Mouse (Mus musculus): ENCODE data around the gene Fndc3a.

Fndc3a gene

DNA sequence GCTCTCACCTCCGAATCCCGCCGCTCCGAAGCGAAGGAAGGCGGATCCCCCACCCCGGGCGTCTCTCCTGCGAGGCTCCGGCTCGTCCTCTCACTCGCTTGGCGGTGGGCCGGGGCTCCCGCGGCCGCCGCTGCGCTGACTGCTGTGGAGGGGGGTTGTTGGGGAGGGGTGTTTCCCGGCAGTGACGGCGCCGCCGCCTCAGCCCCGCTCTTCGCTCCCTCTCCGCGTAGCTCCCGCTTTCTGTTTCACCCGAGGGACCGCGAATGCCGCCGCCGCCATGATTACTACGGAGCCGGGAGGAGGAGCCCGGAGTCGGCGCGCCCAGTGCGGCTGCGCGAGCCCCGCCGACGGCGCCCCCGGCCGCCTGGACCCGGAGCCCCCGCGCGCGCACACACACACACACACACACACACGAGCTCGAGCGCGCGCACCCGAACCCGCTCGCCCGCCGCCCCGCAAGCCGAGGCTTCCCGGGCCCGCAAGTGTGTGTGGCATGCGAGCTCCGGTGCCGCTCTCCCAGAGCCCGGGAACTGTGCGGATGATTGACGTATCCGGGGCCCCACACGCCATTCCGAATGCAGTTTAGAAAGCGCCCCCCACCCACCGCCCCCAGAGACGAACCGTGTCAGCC, at the start of gene Fndc3a:
Gene Fndc3a, minus strand, starts transcription at position 294 of the 631 bp plus-strand sequence.
- DNase-seq (ENCODE audit: low spot score) = peak; percentile 73

DNA sequence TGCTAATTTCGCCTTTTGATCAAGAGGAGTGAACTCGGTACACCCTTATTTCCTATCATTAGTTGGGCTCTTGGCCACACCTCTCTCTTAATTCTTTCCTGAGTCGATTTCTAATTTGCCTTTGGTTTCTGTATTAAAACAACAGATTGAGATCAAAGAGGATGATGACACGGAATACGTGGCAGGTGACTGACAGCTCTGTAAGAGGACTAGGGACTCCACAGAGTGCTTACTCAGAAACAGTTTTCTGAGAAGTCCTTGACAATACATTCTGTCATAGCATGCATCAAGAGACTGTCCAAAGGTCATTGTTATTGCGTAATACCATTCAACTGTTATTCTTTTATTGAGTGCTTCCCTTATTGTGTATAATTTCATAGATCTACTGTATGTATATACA, 43.1 kb upstream of the Fndc3a start:
- no peak for DNase-seq (ENCODE audit: low spot score)

DNA sequence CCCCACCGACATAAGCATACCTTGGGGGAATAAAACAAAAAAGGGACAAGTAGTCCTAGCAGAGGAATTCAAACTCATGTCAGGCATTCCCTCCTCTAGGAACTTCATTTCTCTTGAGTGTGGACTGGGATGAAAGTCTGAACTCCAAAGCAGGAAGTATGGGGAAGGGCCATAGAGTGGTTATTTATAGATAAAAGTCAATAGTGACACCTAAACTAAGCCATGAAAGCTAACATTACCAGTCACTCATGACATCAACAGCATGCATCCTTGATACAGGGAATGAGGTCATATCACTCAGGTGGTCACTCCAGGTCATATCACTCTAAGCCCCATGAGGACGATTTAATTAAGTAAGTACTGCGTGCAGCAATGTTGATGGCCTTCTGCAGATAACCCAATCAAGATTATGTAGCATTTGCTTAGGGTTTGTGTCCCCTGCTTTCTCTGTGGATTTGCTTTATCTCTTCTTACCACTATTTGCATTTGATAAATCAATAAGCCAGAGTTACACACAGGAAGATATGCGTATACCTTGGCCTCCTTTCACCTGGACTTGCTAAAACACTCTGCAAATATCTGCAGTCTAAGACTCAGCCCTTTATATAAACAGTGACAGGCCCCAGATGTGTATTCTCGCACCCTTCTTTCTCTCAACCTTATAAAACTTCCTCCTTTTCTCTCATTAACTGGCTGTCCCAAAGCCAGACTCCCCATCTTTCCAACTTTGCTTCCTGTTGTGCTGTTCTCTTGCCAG, 40.8 kb upstream of the Fndc3a start:
- DNase-seq (ENCODE audit: low spot score) = no peak

DNA sequence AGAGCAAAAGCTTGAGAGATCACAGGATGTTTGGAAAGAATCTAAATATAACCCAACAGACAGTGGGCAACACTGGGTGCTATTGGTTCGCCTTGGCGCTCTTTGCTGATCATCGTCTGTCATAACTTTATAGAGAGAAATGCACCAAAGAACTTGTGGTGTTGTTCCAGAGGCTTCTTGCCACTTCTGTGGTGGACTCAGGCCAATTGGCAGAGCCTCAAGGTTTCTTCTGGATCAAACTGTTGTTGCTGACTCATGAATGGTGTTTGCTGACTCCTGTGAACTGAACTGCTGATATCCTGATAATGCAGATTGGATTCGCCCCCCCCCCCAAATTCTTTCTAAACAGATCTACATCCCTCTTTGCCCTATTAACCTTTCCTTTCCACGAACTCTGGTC, 38.5 kb upstream of the Fndc3a start:
- DNase-seq (ENCODE audit: low spot score) = no peak

DNA sequence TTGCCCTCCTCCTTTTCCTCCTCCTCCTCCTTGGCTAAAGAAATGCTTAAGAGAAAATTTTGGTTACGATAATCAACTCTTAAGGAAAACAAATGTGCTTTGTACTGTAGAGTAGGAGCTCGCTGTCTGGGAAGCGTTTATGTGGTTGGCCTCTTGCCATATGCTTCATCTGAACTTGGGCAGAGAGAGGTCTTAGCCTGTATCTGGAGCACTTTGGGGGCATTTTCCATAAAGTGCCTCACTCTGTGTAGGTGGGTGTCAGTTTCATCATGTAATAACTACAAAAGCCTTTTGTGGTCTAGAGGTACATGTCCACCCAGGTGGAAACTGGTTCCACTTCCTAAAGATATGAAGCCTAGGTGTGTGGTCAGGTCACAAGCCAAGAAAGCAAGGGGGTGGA, 31.9 kb upstream of the Fndc3a start:
- no peak for DNase-seq (ENCODE audit: low spot score)

DNA sequence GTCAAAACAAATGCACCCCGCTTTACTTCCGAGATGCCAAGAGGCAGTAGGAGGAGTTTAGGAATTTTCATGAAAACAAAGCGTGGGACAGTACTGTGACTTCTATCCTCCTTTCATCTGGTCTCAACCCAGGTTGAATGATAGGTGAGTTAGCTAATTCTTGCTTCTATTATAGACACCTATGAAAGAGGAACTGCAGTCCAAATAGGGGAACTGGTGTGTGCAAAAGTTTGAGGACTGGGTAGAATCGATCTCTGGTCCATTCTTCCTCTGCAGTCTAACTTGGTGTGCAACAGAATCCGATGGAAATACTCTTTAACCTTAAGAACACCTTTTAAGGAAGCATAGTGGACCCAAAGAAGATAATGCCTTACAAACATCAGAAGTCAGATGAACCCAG, 30.5 kb upstream of the Fndc3a start:
- no peak for DNase-seq (ENCODE audit: low spot score)

DNA sequence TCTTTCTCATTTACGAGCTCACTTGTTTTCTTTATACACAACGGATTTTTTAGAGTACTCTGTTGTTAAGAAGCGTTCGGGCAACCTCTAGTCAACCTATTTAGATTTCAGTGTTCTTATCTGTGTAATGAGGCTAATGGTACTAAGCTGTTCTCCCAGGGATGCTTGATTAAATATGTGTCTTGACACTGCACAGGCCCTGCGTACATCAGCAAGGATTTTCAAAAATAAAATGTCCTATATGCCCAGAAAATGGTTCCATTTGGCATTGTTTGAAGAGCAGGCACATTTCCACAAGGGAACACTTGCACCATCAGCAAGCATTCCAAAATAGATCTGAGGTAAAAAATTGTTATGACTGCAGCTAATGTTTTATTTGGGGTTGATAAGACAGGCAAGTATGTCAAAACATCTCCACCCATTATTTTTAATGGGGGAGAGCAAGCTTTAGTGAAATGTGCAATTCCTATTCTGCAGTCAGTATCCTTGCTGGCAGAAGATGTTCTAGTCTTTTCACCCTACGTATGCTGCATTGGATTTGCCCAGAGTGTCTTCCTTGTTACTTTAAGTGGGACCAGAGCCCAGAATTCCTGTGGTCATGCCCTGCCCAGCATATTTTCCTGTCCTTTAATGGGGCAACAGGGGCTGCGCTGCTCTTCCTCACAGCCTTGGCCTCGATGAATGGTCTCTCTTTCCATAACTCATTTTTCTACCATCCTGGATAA, 29.8 kb upstream of the Fndc3a start:
- no peak for DNase-seq (ENCODE audit: low spot score)

DNA sequence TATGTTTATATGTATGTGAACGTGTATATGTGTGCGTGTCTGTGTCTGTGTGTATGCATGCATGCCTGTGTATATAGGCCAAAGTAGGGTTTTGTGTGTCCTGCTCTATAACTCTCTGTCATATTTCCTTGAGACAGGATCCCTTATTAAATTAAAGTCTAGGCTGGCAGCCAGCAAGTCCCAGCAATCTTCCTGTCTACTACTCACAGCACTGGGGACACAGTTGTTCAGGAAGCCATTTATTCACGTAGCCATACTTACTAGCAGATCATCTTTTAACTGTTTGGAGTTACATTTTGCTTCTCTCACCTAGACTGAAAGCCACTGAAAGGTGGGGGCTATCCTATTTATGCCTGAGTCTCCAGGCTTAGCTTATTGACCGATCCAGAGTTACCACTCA, 29.0 kb upstream of the Fndc3a start:
- no peak for DNase-seq (ENCODE audit: low spot score)

DNA sequence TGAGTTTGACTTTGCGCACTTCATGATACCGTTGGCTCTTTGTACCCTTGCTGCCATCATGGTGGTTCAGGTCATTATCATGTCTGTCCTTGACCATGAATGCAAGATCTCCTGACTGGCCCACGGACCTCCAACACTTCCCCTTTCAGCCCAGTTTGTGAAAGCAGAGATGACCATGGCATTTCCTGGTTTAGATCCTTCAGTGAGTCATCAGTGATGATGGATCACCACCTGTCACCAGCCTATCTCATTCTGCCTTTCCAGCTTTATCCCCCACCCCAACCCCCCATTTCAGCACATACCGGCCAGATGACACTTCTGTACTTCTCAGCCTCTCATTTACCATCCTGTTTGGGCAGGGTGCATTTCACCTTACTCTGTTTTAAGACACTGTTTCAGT, 28.4 kb upstream of the Fndc3a start:
- no peak for DNase-seq (ENCODE audit: low spot score)

DNA sequence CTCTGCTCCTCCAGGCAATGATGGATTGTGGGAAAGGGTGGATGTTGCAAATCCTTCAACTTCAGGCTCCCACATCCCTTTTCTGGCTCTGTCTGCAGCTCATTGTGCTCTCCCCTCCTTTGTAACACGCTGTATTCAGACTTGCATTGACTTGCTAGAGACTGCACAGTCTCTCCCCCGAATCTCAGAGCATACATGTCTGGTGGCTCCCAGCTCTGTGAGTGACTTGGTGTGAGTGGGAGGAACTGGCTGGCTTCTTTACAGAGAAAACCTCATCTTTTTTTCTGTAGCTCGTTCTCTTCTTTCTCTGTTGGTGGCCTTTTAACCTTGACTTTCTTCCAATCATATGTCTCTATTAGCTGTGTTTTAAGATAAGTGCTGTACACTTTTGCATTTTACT, 16.1 kb upstream of the Fndc3a start:
- no peak for DNase-seq (ENCODE audit: low spot score)

DNA sequence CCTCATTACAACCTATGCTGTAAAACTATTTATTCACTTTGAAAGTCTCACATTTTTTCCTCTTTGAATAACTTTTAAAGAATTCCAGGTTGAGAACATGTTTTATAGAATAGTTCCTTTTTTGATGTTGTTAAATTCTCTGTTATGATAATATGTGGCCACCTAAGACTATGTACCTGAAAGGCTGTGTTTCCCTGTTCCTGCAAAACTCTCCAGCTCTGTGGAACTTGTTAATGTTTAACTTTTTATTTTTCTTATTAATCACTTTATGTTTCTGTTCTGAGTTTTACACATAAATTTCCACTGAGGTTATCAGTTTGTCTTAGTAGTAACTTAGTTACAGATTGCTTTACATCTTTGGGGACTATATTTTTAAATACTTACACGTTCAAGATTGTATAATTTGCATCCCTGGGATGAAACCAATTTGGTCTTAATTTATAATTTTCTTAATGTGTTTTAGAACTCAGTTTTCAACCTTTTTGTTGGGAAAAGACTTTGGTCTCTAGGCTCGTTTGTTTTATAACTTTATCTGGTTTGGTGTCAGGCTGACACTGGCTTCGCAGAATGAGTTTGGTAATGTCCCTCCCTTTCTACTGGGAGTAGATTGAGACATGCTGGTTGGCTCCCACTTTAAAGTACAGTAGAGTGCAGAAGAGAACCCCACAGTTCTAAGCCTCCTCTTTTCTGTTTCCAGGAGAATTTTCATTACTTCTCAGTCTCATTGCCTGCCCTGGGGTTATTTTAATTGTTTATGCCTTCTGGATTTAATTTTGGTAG, 12.7 kb upstream of the Fndc3a start:
- DNase-seq (ENCODE audit: low spot score) = no peak

DNA sequence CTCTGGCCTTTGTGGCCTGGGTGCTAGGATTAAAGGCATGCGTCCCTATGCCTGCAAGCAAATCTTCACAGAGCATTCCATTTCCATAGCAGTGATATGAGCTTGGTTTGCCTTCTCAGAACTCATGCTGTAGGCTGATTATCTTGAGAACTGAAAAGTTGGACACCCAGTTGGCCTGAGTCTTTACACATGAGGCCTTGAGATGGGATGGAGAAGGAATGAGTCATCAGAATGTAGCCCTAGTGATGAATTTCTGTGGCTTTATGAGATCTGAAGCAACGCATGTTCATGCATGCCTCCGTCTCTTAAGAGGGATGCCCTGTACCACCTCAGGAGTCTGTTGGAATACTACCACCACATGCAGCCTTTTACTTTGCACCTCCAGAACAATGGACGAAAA, 6.4 kb upstream of the Fndc3a start:
- DNase-seq (ENCODE audit: low spot score) = no peak

DNA sequence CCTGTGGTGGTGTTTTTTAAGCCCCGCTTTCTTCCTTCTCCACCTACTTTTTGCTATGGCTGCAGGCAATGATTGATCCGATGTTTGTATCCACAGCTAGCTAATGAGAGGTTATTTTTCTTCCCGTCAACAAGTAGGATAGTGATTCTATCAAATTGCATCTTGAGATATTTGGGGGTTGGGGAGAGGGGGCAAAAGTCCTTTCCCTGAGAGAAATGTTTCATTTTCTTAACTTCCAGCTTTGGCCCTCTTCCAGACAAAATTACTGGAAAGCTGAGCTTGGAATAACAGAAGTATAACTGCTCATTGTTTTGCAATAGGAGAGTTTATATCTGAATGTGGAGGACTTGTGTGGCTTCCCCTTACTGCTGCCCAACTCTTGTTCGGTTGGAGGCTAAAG, 1.3 kb upstream of the Fndc3a start:
- DNase-seq (ENCODE audit: low spot score) = no peak

DNA sequence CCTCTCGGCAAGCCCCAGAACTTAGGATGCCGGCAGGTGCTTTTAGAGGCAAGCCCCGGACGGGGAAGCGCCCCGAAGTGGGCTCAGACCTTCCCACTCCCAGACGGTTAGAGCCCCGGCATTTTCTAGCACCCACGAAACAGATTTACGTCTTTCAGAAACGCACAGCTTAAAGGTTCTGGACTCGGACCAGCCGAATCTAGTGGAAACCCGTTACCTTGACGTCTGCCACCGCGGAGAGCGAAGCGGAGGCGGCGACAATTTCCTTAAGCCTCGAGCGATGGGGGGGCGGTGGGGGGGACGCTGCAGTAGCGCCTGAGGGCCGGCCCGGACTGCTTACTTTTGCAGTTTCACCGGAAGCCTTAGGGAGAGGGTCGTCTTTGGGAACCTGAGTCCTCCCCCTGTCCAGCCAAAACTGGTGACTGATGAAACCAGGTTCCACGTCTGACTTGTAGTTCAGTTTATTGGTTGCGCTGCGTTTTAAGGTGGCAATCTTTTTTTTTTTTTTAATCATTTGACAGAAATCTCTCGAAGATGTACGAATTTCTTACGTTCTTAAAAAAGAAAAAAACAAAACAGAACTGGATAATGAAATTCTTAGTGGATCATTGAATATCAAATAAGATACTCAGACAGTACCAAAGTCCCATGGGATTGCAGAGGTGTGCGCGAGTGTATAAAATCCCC, 681 bp upstream of the Fndc3a start:
- DNase-seq (ENCODE audit: low spot score) = no peak

DNA sequence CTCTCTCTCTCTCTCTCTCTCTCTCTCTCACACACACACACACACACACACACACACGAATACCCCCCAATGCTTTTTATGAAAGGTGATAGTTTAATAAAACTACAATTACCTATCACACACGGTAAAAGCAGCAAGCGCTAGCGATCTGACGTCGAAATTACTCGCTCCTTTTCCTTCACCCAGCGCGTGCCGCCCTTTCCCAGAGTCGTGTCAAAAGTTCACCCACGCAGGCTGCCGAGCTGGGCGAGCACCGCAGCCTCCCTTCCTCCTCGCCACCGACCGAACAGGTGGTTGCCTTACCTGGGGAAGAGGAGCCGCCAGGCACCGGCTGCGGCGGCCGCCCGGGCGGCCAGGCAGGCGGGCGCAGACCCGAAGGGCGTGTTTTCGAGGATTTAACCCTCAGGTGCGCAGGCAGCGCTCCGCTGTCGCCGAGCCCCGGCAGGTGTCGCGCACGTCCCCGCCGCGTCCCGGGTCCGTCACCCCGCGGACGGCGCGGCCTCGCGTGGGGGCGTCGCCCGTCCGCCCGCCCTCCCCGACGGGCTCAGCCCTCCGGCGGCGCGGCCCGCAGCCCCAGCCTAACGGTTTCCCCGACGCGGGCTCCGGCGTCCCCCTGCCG, 603 bp downstream of the Fndc3a start:
- no peak for DNase-seq (ENCODE audit: low spot score)

DNA sequence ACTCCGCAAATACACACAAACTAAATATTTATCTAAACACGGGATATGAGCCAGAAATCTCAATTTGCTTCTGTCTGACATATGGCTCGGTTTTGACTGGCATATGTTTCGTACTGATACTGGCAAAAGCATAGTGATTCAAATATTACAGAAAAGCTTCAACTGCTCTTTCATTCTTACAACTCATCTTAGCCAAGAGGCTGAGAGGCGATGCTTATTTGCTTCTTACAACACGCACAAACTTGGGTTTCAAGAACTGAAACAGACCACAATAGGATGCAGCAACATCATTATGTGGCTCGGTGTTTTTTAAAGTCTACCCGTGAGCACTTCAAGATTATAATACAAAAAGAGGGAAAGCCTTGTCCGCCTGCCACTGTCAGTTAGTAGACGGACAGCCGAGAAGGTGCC, 1.2 kb downstream of the Fndc3a start:
- DNase-seq (ENCODE audit: low spot score) = no peak

DNA sequence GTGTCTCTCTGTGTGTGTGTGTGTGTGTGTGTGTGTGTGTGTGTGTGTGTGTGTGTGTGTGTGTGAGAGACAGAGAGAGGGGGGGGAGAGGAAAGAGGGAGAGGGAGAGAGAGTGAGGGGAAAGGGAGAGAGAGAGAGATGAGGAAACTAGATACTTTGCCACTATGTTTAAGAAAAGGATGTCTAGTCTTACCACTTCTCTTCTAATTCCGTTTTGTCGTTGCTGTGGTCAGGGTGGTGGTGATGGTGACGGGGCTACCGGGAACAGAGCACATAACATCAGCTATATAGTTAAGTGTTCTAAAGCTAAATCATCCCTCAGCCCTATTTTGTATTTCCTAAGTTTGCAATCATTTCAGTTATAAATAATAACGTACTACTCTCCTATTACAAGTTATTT, 9.7 kb downstream of the Fndc3a start:
- no peak for DNase-seq (ENCODE audit: low spot score)

DNA sequence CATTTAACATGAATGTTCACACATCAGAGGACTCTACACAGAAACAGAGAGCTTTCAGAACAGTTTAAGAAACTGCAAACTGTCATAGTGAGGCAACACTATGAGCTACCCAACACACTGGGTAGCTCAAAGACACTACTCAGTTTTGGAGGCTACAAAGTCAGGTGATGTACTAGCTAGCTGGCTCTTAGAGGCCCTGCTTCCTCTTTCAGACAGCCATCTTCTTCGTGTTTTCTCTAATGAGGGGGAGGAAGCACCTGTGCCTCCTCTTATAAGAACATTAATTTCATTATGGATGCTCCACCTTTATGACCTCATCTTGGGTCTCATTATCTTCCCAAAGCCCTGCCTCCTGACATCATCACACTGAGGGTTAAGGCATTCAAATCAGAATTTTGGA, 18.4 kb downstream of the Fndc3a start:
- DNase-seq (ENCODE audit: low spot score) = no peak

DNA sequence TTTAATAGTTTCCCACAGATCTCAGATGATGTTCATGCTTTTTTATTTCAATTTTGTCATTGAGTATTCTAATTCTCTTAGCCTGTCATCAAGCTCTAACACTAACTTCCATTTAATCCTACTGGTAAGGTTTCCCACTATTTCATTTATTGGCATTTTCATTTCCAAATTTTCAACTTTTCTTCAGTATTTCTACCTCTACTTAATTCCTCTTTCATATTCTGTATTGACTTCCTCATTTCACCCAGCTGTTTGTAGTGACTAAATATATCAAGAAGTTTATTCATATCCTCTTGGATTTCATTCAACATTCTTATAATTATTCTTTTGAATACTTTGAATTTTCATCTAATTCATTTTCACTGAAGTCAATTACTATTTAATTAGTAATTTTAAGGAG, 20.3 kb downstream of the Fndc3a start:
- DNase-seq (ENCODE audit: low spot score) = no peak

DNA sequence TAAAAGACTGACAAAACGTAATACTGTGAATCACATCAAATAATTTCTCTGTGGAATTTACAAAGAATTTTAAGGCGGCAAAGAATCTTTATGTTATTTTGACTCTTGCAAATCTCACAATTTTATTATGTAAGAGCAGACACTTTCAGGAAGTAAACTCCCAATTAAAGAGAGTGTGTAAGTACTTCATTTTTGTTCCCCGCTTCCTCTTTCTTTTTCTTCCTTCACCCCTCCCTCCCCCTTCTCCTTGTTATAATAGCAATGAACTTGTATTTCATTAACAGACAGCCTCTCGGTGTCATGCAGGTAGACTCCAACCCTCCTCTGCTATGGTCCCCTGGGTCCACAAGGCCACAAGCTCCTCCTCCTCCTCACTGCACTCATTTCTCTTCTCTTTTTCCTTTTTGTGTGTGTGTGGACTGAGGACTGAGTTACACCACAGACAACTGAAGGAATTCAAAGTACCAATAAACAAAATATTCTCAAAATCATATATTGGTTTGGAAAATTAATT, 24.9 kb downstream of the Fndc3a start:
- no peak for DNase-seq (ENCODE audit: low spot score)

DNA sequence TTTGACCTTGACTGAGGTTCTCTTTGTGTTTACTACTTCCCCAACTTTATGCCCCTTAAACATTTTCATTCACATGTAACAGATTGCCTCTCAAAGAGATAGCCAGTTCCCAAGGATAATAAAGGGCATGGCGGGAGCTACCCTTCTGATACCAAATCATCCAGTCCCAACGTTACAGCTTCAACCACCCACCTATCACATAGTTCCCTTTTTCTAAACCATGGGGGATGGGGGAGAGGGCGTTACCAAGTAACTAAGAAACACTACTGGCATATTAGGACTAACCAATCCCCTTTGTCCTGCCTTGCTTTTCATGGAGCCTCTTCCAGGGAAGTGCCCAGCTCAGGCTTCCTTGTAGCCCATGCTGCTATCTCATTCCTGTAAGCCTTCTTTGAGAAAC, 32.6 kb downstream of the Fndc3a start:
- no peak for DNase-seq (ENCODE audit: low spot score)

All from left cerebral cortex, adult 11 months (tissue).